Mouse (Mus musculus): ENCODE measurements around the gene Ugt1a6b.
"Not testable (repeated sequence)": the region's sequence is repeated elsewhere in the genome, so short reads cannot be mapped to it uniquely, and the experiment has no call there.

DNA sequence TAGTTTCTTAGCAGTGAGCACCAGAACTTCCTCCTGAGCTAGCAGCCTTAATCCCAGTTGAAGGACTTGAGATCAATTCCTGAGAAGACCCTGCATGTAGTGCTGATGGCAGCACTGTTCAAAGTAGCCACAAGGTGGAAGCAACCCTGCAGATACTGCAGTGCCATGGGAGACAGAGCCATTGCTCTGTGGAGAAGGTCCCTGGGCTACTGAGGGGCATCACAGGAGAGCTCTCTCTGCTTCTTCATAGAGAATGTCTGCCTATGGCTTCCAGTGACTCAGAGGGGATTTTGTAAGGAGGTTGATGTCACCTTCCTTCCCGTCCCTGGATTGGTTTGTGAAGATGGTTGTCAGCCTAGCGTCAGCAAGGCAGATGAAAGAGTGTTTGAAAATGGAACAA lies 47.1 kb downstream of the Ugt1a6b start:
- not testable (repeated sequence) for TF ChIP-seq POLR2A (IDR thresholded peaks at IDR 0.05; ENCODE audit: low read depth, low read length); CTCF (IDR thresholded peaks at IDR 0.05; ENCODE audit: extremely low read depth, insufficient read depth, insufficient read length, insufficient replicate concordance)

Measured in spleen, adult 2 months (tissue).